Mouse (Mus musculus) adrenal gland, adult (tissue): ENCODE results near the gene Ttc39b.
"Not testable (repeated sequence)": the region's sequence is repeated elsewhere in the genome, so short reads cannot be mapped to it uniquely, and the experiment has no call there.

Experiments used
- DNase-seq, 2 experiments: peaks; one replicate each; pipeline ENCODE4 v3.0.0; 2022 to 2023; ENCODE audit warnings: low spot score in 1 of 2; ENCODE audit not compliant: inconsistent age in 2 of 2

The Ttc39b gene

DNA sequence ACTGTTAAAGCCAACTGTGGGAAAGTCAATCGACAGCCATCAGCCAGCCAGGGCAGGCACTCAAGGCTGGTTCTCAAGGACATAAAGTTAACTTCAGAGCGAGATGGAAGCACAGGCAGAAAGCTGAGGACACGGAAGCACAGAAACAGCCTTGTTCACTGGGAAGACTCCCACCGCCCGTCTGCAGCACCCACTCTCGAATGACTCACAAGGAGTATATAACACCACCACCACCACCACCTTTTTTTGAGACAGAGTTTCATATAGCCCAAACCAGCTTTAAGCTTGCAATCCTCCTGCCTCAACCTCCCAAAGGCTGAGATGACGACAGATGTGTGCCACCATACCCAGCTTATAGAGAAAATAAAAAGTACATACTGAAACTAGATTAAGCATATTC, 44.8 kb downstream of the Ttc39b start:
- peak in 1 of 2 experiments; percentile 38 for DNase-seq

DNA sequence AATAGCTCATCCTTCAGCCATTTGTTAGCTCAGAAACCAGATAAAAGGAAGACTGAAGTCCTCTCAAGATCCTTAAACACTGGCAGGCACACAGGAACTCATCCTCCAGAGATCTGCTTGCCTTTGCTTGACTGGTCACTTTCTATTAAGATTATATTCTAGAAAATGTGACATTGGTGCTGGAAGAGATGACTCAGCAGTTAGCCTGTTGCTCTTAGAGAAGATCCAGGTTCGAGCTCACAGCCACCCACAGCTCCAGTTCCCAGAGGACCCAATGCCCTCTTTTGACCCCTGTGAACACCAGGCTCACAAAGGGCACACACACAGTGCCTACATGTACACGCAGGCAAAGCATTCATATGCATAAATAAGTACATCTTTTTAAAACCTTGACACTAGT, 49.8 kb downstream of the Ttc39b start:
- no peak for DNase-seq

DNA sequence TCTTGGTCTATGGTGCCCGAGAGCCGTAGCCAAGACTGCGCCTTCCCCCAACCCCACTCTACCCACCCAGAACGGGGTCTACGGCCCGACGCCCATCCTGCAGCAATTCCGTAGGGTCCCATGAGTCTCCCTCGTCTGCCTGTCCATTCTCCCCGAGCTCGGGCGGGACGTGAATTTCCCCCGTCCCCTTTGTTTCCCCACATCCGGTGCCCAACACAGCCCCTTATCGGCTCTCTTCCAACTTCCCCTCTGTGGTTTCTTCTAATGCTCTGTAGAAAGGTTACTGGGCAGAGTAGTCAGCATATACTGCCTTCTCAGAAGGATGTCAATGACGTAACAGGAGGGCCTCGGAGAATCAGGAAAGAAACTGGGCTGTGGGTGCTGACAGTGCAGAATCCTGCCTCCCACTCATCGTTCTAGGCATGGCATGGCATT, 50.4 kb downstream of the Ttc39b start:
- DNase-seq, result no peak

DNA sequence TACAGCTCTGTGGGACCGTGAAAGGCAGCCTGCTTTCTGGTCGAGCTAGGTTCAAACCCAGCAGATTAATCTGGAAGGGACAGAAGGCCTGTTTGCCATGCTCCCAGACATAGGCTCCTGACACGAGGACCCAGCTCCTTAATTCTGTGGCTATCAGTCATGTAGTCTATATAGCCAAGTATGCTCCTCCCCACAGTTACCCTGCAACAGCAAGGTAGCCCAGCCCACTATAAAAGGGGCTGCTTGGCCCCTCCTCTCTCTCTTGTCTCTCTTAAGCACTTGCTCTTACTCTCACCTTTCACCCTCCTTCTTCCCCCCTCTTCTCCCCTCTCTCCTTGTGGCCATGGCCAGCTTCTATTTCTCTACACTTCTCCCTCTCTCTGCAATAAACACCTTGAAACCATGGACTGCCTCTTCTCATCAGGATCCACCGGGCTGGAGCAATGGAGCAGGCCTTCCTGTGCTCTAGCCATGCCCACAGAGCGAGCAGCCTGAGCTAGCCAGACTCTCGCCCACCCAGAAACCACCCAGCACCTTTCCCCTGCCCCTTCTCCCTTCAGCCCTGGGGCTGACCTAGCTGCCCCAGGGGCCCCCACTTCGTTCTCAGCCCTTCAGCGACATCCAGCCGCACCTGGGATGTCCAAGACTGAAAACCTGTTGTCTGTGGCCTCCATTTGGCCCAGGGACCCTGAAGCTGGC, 51.0 kb downstream of the Ttc39b start:
- no peak for DNase-seq

DNA sequence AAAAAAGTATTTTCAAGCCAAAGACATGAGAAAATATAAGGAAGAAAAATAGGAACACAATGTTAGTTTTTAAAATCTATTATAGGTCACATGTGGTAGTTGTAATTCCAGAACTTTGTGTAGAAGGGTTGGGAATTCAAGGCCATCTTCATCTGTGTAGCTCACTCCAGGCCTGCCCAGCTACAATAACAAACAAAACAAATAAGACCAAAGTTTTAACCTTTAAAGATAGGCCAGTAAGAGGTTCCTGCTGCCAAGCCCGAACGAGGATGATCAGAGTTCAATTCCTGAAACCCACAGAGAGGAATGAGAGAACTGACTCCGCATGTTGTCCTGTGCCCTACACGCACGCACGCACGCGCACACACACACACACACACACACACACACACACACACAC, 53.6 kb downstream of the Ttc39b start:
- no peak for DNase-seq

DNA sequence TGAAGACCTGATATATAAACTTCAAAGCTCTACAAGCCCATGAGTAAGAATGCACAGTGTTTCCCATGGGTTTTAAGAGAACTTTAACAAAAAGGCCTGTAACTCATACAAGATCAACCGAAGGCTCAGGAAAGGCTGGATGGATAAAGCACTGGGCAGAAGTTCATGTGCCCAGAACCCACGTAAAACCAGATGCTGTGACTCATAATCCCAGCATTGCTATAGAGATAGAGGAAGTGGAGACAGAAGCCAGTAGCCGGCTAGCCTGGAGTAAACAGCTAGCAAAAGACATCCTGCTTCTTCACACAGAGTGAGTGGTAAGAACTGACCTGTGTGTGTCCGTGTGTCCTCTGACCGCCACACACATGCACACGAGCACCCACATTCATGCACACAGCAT, 54.4 kb downstream of the Ttc39b start:
- DNase-seq, result no peak

DNA sequence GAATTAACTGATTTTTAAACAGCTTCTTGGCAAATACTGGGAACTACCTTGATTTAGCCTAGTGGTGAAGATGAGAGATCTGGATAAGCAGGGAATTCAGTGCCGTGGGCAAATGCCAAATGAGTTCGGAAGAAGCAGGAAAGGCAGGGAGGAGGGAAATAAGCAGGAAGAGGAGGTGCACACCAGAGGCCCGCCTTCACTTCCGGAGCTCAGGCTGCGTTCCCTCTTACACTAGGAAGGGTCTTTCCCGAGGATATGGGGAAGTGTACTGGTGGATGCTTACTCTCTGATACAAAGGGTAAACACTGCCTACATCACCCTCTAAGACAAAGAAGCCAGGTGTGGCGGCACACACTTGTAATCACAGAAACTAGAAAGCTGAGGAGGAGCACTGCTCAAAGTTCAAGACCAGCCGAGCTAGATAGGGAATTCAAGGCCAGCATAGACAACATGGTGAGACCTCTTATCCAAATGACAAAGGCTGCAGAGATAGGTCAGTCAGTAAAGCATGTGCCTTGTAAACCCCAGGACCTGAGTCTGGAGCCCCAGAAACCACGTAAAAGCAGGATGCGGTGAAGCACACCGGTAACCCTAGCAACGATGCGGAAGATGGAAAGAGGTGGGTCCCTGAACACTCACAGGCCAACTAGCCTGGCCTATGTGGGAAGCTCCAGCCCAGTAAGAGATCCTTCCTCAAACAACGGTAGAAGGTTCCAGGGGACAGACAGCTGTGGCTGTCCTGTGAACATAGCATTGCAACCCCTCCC, 57.9 kb downstream of the Ttc39b start:
- no peak for DNase-seq

DNA sequence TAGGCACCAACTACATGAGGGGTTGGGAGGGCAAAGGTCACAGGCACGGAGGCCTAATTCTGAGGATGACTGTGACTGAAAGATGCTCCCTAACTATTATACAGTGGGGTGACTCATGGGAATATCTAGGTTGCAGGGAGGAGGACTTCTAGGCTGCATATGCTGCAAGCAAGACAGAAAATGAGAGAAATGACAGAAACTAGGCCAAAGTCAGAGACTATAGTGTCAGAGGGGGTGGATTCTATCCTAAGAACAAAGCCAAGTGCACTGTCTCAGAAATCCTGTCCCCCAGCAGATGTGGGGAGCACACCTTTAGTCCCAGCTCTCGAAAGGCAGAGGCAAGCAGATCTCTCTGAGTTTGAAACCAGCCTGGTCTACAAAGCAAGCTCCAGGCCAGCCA, 59.2 kb downstream of the Ttc39b start:
- DNase-seq, result no peak

DNA sequence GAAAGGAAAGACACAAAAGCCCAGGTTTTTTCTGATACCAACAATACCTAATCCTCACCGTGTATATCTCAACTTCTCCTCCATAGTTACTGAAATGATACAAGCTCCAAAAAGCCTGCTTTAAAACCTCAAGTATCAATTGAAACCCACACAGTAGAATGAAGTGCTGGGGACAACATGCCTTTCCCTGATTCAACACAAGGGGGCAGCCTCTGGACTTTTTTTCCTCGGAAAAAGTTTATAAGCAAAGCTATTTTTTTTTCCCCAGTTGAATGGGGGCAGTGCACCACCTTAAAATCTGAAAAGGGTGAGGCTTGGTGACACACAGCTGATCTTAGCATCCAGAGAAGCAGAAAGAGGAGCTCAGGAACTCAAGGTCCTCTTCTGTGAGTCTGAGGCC, 62.1 kb downstream of the Ttc39b start:
- peak in 1 of 2 experiments; percentile 76 for DNase-seq

DNA sequence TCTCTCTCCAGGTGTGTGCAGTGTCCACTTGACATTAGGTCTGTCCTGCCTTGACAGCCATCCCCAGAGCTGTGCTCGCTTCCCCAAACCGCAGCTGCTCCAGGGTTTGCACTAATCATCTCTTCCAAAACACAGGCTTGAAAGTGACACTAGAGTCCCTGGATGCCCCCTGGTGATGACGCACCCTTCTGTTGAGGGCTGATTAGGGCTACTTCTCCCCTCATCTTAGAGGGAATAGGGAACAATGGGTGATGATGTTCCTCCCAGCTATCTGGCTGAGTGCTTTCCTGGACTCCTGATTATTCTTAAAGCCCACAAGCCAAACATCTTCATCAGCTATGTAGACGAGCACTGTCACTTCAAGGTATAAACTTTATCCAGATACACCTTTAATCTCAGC, 64.4 kb downstream of the Ttc39b start:
- DNase-seq, result no peak

DNA sequence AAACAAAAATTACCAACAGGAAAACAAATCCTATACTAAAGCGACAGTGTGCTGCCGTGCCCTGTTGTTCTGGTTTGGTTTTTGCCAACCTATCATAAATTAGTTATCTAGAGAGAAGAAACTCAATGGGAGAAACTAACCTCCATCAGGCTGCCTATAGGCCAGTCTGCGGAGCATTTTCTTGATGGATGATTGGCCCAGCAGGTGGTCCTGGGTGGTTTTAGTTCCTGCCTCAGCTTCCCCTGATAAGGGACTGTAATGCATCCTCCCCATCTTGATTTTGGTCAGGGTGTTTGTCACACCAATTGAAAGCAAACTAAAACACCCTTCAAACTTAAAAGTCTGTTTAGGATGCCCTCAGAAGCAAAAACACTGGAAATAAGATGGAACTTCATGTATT, 65.8 kb downstream of the Ttc39b start:
- no peak for DNase-seq

DNA sequence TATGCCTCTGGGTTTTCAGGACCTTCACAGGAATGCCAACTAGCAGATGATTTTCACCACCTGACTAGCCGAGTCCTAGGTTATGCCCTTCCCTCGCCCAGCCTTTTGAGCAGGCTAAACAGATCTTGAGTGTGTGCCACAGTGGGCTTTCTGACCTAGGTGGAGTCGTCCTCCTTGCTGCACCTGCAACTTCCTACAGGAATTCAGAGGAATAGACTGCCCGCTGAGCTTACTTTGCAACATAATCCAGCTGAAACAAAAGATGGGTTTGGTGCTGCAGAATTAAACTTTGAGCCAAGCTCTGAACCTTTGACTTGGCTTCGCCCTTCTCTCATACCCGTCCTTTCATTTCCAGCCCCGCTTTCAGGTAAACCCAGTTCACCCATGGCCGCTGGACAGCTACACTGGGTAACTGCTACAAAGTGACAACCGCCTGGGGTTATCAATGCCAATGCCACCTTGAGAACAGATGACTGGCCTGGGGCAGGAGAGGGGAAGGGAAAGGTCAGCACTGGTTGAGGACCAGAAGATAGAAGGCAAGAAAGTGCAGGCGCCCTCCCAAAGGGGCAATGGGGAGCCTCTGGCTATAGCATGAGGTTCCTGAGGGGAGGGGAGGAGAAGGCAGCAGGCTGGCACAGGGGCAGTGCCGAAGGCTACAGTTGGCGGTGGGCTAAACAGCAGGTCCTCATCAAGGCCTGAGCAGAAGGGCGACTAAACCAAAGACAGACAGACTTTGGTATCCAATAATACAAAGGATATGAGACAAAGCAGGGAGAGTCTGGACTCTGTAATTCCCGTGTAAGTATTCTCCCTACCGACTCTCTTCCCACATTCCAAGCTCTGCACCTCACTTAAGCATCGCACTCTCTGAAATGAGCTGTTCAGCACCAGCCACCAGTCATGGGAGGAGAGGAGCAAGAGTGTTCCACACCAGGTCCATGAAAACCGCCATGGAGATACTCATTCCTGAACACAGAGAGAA, 66.5 kb downstream of the Ttc39b start:
- no peak for DNase-seq

DNA sequence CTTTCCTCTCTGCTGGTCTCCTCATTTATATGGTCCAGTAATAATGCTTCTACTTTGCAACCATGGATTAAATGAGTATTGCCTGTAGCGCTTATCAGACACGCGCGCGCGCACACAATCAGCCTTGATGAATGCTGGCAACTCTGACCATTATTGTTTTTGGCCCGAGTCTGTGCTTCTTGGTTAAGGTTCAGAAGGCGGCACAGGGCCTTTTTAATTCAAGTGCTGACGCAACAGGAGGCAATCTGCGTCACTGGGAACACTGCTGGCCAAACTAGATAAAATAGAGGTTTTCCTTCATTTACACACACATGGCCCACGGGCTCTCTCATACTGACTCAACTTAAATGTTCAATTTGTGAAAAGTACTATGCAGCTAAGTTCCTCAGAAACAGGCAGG, 67.3 kb downstream of the Ttc39b start:
- peak; percentile 23 to 73 for DNase-seq

DNA sequence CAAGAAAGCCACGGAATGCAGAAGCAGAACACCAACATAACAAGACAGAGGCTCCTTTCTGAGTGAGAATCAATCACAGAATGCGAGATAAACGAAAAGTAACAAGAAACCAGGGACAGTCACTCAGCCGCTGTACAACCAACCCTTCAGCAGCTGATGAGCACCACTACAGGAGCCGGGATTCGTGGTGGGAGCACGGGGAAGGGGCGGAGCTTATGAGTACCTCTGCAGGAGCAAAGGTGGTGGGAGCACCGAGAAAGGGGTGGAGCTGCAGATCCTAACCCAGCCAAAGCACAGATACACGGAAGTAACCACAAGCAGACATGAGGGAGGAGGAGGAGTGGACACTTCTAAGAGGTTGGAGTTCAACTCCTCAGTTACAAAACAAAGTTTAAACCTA, 69.1 kb downstream of the Ttc39b start:
- DNase-seq, result no peak

DNA sequence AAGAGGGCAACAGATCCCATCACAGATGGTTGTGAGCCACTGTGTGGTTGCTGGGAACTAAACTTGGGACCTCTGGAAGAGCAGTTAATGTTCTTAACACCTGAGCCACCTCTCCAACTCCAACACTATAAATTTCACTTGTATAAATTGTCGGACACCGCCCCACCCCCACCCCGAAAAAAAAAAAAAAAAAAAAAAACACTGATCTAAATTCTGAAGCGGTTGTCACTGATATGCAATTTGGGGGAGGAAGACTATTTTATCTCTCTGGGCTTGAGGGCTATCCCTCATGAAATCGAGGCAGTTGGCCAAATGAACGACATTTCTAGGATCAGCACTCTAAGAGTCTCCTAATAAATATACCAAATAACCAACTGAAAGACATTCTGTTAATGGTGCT, 70.4 kb downstream of the Ttc39b start:
- no peak for DNase-seq

DNA sequence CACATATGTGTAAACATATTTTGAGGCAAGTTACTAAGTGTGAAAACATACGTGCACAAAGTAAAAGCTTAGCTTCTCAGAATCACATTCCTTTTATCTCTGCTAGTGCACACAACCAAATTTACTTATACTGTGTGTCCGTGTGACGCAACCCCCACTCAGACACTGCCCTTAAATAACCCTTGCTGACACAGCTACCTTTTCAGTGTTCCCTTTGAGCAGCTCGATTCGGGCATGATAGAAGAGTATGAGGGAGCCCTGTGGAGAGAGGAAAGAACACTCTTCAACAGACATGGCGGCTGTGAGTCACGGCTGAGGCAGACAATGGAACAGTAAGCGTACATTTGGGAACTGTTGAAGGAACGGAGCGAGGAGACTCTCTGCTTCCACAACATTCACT, 80.3 kb downstream of the Ttc39b start:
- DNase-seq, result no peak

DNA sequence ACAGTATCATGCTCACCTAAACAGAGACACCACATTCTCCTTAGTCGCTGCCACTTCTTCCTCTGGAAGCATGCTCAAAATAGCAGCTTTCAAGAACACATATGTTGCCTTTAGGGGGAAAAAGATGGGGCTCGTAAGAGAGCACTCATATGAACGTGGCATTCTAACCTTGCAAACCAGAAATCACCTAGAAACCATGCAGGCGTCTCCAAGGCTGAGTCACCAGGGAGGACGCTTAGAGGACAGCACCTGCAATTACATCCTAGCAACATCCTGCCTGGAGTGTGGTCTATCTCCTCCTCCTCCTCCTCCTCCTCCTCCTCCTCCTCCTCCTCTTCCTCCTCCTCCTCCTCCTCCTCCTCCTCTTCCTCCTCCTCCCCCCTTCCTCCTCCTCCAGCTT, 82.4 kb downstream of the Ttc39b start:
- no peak for DNase-seq

DNA sequence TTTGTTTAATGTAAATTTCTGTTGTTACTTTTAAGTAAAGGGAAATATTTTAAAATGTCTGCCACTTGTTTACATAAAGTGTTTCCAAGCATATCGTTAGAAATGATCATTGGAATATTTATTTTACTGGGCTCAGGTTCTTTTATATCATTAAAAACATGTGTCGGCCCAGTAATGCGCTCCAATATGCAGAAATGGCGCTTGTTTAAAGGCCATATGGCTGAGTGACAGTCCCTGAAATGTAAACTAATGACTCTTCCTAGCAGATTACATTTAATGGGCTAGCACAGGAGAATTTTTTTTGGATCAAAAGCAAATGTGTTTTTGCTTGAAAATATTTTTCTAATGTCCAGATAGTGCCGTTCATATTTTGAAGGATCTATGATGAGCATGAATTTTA, 86.4 kb downstream of the Ttc39b start:
- DNase-seq, result no peak

DNA sequence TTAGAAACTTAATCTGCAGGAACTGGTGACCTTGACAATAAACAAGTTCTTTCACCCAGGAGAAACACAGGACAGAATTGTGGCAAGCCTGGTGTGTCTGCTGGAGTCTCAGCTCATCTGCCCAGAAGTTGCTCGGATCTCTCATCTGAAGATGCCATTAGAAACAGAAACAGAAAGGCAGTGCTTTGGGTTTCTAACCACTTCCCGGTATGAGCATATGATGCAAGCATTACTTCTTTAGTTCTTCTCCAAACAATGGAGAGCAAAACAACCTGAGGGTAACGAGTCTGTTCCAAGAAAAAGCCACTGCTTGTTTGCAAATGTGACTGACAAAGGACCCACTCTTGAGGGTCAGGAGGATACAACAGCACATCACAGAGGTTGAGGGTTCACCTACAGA, 88.8 kb downstream of the Ttc39b start:
- not testable (repeated sequence) for DNase-seq

DNA sequence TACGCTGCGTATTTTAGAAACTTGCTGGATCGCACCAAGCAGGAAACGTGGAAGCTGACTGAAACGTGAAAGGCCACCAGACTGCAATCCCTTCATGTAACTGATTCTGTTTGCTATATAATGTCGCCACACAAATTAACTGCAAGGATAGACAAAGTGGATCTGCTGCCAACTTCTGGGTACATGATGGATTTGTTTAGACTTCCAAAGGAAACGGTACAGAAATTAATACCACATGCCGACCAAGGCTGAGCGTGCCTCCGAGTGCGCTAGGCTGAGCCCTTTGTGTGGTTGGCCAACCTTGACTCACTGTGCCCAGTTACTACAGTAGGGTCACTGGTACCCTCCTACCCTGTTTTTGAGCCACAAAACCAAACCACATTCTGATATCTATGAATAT, 89.3 kb downstream of the Ttc39b start:
- no peak for DNase-seq

DNA sequence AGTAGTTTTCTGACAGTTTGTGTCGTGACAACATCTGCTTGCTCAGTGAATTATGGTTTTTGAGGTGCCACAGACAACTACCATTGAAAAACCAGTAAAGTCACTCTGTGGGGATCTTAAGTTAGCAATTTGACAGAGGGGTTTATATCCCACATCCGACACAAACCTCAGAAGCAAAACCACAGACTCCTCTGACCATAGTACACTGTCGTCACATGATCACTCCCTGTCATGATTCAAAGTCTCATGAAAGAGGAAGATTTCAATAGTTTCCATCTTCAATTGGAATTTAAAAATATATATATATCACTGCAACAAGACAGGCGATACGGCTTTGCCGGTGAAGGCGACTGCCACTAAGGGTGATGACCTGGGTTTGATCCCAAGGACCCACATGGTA, 89.9 kb downstream of the Ttc39b start:
- no peak for DNase-seq
